Mouse (Mus musculus) C2C12 (cell line): ENCODE results near the gene Lpin3.

Experiments
- CTCF ChIP-seq: IDR thresholded peaks from one replicate; pipeline ENCODE4 v1.5.1; 2011; ENCODE audit not compliant: control insufficient read depth, insufficient read depth, insufficient read length
- MAX ChIP-seq: IDR thresholded peaks from one replicate; pipeline ENCODE4 v1.6.1; 2011; ENCODE audit warnings: mild to moderate bottlenecking, control low read depth
- MYOD1 ChIP-seq: IDR thresholded peaks from one replicate; pipeline ENCODE4 v1.6.1; 2011; ENCODE audit warnings: low read depth; ENCODE audit not compliant: control insufficient read depth, insufficient read length
- MYOG ChIP-seq: IDR thresholded peaks from one replicate; pipeline ENCODE4 v1.6.1; 2011; ENCODE audit not compliant: control insufficient read depth, insufficient read length; ENCODE audit errors: extremely low read depth
- USF1 ChIP-seq: IDR thresholded peaks from one replicate; pipeline ENCODE4 v1.6.1; 2011; ENCODE audit warnings: low read depth, mild to moderate bottlenecking, control low read depth, moderate library complexity

DNA sequence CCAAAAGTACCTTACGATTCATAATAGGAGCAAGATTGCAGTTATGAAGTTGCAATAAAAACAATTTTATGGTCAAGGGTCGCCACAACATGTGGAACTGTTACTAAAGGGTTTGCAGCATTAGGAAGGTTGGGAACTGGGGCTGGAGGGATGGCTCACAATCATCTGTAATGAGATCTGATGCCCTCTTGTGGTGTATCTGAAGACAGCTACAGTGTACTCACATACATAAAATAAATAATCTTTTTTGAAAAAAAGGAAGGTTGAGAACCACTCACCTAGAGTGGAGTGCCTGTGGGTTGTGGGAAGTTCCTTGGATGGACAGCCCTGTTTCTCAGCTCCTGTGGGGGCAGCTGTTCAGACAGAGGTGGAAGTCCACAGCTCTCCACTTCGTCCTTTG, 62.0 kb downstream of the Lpin3 start:
- TF ChIP-seq CTCF (no peak), MYOG (no peak), USF1 (no peak), MYOD1 (no peak), MAX (no peak)
